Mouse (Mus musculus): ENCODE data around the gene Slc9a3r1.
A peak's percentile ranks its signal among the peaks of the same experiment; 100 is the strongest.

Slc9a3r1 gene

DNA sequence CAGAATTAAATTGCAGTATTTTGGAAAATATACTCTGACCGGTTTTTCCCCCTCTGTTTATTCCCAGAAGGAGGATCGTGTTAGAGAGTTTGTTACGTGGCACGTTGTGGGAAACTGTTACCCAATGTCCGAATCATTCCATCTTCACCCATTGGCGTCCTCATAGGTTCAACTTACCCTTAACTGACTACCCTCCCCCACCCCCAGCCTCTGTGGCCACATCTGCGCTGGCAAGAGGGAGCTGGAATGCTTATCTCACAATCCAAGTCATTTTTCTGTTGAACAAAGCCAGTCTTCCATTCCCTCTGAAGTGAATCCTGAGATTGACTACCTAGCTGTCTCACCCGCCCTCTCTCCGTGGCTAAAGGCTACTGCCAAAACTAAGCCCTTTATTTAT, 938 bp upstream of the Slc9a3r1 start:
- DNase-seq (ENCODE audit: low spot score in 2 of 2) = no peak

DNA sequence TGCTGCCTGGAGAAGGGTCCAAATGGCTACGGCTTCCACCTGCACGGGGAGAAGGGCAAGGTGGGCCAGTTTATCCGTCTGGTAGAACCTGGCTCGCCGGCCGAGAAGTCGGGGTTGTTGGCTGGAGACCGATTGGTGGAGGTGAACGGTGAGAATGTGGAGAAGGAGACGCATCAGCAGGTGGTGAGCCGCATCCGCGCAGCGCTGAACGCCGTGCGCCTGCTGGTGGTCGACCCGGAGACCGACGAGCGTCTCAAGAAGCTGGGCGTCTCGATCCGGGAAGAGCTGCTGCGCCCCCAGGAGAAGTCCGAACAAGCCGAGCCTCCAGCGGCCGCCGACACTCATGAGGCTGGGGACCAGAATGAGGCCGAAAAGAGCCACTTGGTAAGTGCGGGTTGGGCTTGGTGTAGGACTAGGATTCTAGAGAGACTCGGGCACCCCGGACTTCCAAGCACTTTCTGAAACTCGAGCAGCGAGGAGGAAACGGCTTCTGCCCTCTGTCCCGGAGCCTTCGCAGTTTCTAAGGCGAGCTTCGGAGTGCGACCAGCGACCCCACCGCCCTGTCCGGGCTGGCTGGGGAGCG, 518 bp downstream of the Slc9a3r1 start:
- no peak for DNase-seq (ENCODE audit: low spot score in 2 of 2)

DNA sequence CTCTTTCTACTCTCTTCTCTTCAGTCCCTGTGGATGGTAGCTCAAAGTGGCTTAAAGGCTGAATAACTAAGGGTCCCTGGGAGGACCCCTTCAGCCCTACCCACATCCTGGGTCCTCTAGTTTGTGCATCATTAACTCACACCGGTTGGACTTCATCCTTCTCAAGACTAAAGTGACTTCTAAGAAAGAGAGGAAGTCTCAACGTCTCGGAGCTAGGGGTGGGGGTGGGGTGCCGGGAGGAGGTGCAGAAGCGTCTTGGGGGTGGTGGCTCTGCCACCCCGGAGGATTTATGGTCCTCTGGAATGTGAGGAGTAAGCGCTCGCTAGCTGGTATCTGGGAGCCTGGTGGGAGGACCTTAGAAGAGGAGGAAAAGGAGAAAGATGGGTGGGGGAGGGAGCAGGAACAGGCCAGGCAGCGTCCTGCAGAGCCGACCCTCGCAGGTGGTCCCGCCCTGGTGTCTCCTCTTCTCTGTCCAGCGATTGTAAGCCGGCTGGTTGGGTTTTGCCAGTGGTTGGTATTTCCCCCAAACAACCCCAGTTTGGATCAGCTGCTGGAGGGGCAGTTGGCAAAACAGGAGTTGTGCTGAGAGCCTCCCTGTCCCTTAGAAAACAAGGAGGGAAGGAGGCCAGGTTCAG, 1.3 kb downstream of the Slc9a3r1 start:
- no peak for DNase-seq (ENCODE audit: low spot score in 2 of 2)

DNA sequence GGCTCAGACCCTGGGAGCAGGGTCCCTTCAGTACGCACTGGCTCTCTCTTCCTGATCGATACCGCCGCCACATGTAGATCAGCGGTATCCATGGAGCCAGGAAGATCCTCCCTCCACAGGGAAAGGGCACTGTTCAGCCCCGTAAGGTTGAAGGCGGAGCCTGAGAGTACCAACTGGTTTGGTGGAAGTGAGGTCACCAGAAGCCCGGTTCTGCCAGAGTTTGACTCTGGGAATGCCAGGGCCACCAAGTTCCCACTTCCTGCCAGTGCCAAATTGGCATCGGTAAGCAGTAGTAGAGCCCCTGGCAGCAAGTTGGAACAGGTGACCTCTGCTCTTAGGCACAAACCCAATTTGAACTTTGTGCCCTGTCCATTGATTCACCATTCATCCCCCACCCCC, 1.8 kb downstream of the Slc9a3r1 start:
- peak in 1 of 2 experiments; percentile 51 for DNase-seq (ENCODE audit: low spot score in 2 of 2)

DNA sequence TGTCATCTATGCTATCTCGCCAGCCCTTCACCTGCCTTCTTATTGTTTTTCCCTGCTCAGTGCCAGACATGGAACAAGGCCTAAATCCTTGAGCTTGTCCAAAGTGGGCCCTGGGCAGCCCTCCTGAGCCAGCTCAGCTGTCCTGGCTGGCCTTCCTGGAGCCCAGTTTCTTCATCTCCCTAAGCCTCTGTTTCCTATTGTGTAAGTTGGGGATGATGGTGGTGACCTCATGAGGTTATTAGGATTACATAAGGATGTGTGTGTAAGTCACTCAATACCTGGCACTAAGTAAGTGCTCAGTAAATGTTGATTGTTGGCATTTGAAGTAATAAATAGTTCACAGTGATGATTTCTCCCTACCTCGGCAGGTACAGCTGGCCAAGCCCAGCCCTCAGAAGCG, 3.6 kb downstream of the Slc9a3r1 start:
- no peak for DNase-seq (ENCODE audit: low spot score in 2 of 2)

DNA sequence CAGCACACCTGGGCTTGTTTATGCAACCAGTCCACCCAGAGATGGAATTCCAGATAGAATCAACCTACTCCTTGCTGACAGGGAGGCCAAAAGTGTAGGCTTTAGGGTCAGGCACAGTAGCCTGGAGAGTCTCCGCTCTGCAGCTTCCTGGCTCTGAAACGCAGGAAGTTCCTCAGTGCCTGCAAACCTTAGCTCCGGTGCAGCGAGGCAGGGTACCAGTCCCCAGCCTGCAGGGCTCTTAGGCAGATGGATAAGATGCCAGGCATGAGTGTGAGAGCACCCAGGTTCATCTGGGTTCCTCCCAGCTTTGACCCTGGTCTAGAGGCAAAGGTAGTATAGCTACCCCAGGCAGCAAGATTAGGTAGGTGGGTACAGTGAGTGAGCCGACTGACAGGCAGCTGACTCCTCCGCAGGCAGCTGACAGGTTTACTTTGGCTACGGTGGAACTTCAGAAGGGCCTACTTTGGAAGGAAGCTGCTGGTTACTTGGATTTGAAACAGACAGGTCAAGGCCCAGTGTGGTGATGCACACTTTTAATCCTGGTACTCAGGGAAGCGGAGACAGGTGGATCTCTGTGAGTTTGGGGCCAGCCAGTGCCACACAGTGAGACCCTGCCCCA, 4.6 kb downstream of the Slc9a3r1 start:
- no peak for DNase-seq (ENCODE audit: low spot score in 2 of 2)

DNA sequence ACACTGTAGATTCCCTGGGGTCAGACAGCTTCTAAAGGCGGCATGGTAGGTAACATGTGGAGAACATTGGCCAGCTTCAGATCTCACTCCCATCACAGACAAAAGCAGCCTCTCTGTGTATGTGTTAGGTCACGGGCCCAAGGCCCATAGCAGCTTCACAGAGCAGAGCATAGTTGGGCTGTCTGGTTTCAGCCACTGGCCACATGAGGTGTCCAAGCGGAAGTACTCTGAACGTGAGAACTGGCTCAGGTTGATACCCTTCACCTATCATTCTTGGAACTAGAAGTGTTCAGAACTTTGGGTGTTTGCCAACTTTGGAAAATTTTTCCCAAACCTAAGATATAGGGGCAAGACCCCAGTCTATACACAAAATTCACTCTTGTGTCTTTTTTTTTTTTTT, 6.3 kb downstream of the Slc9a3r1 start:
- no peak for DNase-seq (ENCODE audit: low spot score in 2 of 2)

DNA sequence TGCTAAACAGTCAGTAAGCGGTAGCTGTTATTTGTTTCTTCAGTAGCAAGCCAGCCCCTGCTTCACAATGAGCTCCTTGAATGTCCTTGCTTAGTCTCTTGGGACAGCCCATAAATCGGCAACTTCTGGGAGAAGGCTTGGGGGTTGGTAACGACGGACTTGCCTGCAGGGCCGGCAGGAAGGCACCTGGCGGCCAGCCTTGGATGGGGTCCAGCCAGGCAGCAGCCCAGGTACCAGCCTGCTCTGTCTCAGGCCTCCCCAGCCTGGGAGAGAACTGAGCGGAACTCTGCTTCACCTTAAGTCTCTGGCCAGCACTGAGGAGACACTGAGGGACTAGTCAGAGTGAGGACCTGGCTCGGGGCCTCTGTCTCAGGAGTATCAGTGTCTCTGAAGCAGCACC, 8.0 kb downstream of the Slc9a3r1 start:
- DNase-seq (ENCODE audit: low spot score in 2 of 2) = no peak

DNA sequence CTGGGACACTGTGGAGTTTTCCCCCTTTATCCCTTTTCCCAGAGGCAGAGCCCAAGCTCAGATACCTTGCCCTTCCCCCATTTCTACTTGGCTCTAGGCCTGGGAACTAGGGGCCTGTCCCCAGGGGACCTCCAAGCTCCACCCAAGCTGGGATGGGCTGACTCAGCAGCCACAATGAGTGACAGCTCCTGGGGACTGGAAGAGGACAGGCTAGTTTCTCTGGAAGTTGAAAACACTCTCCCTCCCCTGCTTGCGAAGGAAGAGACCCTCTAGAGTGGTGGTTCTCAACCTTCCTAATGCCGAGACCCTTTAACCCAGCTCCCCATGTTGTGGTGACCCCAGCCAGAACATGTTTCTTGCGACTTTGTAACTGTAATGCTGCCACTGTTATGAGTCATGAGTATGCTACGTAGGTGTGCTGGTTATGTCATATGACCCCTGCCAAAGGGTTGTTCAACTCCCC, 9.7 kb downstream of the Slc9a3r1 start:
- DNase-seq (ENCODE audit: low spot score in 2 of 2) = no peak

DNA sequence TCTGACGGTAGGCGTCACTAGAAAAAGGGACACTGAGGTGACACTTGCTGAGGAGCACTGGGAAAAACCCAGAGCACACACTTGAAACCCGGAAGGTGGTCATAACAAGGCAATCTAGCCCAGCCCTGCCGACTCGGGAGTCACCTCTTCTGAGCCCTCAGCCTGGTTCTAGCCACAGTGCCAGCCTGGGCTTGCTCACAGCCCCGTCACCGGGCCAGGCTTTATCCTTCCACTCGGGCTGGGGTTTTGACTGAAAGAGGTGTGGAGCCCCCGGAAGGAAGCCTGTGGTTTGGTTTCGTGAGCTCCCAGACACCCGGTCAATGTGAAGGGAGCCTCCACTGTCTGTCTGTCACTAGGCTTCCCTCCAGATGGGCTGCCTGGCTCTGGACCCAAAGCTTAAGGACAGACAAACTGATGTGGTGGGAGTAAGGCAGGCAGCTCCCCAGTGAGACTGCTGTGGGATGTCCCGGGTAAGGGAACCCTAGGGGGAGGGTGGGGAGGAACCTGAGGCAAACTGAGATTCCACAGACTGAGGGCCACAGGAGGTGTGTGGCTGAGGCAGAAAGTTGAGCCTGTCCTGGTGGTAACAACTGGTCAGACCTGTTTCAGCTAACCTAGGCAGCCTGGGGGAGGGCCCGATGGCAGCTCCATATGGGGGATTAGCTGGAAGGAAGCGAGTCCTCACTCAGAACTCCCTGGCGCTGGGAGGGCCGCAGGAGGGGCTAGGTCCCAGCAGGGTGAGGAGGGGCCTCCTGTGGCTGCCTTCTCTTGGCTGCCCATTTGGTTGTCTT, 10.6 kb downstream of the Slc9a3r1 start:
- peak in 1 of 2 experiments; percentile 70 for DNase-seq (ENCODE audit: low spot score in 2 of 2)

DNA sequence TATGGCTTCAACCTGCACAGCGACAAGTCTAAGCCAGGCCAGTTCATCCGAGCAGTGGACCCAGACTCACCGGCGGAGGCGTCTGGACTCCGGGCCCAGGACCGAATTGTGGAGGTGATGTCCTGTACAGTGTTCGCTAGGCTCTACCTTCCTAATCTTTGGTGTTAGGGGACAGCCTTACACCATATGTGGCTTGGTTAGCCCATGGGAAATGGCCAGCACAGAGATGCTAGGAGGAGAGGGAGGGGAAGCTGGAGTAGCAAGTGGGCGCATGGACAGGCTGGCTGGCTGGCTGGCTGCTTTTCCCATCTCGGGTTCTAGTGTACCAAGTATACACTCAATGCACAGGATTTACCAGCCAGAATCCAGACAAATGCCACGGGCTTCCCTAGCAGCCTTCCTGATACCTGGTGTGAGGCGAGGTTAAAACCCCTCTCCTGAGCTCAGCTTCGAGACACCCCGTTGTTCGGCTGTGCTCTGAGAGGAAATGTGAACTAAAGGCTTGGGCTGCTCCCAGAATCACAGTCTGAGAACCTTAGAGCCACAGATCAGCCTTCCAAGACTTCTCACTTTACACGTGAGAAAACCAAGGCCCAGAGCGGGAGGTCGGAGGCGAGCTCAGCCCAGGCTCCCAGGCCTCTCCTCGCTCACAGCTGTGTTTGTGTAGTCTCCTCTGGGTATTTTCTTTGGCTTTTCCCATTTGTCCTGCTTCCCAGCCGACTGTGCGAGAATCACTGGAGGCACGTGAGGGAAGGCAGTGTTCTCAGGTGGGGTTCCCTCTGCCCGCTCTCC, 13.5 kb downstream of the Slc9a3r1 start:
- no peak for DNase-seq (ENCODE audit: low spot score in 2 of 2)

DNA sequence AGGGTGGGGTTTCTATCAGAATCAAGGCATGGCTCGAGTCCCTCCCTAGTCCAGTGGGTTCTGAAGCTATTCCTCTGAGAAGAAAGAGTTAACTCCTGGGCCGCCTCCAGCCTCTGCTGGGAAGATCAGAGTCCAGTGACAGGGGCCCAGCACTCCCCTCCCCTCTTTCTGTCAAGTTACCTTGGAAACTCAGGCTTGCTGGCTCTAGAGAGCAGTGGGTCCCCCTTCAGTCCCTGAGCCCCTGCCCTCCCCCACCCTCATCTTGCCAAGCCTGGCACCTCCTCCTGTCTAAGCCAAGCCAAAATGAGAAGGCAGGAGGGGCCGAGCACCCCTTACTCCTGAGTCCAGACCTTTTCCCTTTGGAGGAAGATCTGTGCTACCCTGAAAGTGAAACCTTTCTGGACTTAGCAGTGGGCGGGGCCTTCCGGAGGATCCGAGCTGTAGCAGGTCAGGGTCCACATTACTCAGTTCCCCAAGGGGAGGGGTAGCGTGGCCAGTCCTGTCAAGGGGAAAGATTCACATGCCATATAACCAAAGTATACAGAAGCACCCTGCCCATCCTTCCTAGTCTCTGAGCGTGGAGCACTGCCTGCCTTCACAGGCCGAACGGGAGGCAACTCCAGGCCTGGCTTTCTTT, 14.5 kb downstream of the Slc9a3r1 start:
- DNase-seq (ENCODE audit: low spot score in 2 of 2) = no peak

DNA sequence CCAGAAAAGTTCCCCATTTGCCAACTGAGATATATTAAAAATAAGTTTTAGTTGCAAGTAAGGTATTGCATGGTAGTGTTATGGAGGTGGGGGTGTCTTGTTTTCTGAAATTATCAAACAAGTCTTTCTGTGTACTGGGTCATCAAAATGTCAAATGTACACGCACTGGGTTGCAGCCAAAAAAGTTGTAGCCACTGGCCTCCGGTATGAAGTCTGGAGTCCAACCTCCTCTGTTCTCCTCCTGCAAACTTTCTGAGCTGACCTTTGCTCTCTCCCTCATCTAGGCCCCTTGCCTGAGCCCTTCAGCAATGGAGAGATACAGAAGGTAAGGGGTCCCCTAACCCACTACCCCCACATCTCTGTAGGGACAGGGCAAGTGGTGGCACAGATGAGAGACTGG, 15.6 kb downstream of the Slc9a3r1 start:
- no peak for DNase-seq (ENCODE audit: low spot score in 2 of 2)

DNA sequence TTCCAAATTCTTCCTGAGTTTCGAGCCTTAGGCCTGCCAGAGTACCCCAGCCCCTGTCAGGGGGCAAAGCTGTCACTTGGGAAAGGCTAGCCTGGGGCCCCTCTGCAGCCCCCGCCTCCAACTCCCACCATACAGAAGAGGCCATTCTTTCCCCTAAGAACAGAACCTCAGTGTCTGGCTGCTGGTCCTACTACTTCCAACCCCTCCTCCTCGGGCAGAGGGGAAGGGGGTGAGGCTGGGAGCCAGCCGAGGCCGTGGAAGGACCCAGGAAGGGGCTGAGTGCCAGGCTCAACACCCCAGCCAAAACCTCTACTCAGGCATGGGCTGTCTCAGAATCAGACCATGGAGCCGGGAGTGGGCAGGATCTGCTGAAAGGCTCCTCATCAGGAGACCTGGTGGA, 16.1 kb downstream of the Slc9a3r1 start:
- no peak for DNase-seq (ENCODE audit: low spot score in 2 of 2)

DNA sequence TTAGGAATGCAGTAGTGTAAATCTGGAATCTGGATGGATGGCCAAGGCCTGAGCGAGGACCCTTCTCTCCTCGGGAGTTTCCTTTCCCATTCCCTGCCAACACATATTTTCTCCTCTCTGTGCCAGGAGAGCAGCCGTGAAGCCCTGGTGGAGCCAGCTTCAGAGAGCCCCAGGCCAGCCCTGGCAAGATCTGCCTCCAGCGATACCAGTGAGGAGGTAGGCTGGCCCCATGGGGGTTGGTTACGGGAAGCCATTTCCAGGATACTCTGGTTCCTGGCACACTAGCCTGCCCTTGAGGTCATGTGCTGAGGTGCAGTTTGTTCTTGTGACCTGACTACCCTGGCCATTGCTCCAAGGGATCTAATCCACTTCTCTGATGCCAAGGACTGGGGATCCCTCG, 16.7 kb downstream of the Slc9a3r1 start:
- peak in 1 of 2 experiments; percentile 53 for DNase-seq (ENCODE audit: low spot score in 2 of 2)

DNA sequence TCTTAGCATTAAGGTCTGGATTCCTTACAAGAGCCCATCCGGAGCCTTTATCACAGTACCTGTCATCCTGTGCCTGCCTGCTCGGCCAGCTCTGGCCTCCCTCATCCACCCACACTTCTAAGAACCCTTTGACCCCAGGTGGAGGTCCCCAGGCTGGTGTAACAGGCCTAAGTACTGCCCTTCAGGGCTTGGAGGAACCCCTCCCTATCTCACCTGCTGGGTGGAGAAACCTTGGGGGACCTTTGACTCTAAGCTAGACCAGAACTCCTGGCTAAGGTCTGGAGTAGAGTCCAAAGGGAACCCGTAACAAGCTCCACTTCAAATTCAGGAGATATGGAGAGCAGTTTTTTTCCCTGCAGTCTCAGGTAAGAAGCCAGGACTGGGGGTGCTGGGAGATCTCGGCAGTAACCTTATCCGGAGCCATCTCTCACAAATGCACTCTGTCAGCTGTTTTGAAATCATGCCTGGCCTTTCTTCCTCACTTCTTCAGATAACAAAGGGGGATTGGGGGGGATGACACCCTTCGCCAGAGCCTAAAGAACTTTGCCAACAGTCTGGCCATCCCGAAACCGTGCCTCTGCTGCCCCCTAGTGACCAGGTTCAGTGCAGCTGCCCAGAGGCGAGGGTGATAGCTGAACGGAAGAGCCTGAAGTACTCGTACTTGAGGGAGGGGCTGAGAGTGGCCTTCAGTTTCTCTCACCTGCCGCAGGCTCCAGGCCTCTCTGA, 18.9 kb downstream of the Slc9a3r1 start:
- DNase-seq (ENCODE audit: low spot score in 2 of 2) = peak; percentile 80 to 85

DNA sequence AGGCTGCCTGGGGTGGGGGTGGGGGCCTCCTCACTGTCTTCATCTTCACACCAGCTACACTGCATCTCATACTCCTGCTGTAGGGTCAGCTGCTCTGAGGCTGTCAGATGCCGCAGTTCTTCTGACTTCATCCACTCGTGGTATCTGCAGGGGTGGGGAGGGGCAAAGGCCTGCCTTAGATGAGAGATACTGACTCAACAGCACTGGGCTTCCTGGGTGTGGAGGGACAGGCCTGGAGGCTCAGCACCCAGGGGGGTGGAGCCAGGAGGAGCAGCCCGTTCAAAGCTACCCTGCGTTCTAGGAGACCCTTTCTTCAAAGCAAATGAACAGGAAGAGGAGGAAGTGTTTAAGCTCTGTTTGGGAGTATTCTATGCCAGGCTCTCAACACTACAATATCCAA, 21.8 kb downstream of the Slc9a3r1 start:
- DNase-seq (ENCODE audit: low spot score in 2 of 2) = no peak

DNA sequence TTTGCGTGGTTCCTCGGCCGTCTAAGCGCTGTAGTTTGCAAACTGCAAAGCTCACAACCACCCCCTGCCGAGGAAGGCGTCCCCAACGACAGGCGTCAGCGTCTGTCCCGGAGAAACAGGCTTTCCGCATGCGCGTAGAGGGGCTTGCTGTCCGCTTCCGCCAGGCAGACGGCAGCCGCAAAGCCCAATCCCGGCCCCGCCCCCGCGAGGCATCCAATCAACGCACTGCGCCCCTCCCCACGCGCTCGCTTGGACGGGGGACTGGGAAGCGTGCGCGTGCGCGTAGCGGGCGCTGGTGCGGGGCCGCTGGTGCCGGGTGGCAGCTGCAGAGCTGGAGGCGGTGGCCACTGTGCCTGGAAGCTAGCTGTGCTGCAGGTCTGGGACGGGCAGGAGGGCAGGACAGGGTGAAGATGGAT, 24.1 kb downstream of the Slc9a3r1 start, which contains the start of gene Tmem104:
TSS of gene Tmem104 (plus strand) at position 264 of the 416 bp plus-strand sequence.
- DNase-seq (ENCODE audit: low spot score in 2 of 2) = peak; percentile 98 to 99

DNA sequence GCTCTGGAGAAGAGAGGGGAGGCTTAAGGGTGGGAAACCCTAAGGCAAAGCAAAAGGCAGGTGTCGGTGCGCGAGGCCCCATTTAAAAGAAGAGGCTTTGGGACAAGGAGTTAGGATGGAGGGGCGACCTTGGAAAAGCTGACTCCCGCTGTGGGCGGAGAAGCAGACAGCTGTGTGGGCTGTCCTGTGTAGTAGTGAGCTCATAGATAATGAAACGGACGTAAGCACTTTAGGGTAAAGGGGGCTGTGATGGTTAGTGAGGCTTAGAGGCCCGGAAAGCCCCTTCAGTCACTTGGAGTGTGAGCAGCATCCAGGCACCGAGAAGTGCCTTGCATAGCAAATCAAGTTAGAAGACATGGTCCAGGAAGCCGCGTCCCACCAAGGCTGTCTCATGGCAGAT, 24.6 kb downstream of the Slc9a3r1 start, which contains the start of gene Nat9:
TSS of gene Nat9 (minus strand) at position 167 of the 400 bp plus-strand sequence.
- DNase-seq (ENCODE audit: low spot score in 2 of 2) = no peak

DNA sequence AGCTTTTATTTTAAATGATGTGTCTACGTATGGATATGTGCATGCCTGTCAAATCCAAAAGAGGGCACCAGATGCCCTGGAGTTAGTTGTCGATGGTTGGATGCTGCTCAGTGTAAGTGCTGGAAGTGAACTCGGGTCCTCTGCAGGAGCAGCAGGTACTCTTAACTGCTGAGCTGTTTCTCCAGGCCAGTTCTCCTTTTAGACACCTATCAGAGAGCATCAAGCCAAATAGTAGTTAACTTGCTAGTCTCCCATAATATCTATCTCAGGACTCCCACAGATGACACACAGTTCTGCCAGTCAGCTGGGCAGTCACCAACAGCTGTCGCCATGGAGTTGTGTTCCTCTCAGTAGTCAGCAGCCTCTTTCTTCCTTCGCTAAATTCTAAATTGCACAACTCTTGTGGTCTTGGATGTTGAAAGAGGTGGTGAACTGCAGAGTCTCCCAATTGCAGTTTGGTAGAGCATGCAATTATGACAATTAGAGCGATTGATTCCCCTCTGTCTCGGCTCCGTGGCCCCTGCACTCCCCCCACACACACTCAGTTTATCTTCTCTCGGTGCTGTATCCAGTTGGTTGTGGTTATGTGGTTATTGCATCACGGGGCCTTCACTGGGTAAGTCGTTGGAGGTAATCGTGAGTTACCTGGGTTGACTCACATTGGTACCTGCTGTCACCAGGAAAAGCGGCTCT, 25.5 kb downstream of the Slc9a3r1 start:
- no peak for DNase-seq (ENCODE audit: low spot score in 2 of 2)

All from urinary bladder, postnatal 36 days (tissue).